Mouse (Mus musculus): Measurements from ENCODE around the gene Cmklr1.
"Not testable (repeated sequence)": the region's sequence is repeated elsewhere in the genome, so short reads cannot be mapped to it uniquely, and the experiment has no call there.

The Cmklr1 gene

DNA sequence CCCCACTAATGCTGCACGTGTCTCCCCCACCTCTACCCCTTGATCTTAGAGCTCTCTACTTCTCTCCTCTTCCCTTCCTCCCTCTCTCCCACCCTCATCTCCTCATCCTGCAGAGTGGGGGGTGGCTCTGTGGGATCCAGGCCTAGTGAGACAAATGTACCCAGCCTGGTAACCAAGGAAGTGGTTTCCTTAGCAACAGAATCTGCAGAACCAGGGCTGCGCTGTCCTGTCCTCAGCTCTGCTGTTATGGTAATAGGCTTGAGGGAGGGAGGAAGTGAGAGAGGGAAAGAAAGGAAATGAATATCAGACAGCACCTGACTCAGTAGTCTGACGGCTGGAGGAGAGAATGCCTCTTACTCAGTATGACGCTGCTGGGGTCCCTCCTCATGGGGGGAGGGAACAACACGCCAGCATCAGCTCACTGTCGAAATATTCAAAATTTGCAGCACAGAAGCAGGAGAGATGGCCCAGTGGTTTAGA, 58.4 kb downstream of the Cmklr1 start:
- no peak for DNase-seq (ENCODE audit: extremely low spot score, low read depth, low spot score)

DNA sequence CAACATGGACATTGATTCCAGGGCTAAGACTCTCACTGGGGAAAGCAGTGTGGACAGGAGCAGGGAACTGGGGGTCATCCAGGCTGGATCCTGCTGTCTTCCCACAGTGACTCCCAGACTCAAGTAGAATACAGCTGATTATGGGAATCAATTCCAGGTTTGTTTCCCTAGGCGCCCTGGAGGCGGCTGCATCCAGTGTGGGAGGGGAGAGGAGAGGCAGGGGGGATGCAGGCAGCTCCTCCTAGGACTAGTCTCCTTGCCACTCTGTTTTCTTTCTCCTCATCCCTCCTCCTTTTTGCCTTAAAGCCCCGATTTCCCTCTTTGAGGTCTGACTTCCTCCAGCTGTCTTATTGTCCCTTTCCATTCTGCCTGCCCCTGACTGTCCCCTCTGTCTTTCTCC, 59.1 kb downstream of the Cmklr1 start:
- no peak for DNase-seq (ENCODE audit: extremely low spot score, low read depth, low spot score)

DNA sequence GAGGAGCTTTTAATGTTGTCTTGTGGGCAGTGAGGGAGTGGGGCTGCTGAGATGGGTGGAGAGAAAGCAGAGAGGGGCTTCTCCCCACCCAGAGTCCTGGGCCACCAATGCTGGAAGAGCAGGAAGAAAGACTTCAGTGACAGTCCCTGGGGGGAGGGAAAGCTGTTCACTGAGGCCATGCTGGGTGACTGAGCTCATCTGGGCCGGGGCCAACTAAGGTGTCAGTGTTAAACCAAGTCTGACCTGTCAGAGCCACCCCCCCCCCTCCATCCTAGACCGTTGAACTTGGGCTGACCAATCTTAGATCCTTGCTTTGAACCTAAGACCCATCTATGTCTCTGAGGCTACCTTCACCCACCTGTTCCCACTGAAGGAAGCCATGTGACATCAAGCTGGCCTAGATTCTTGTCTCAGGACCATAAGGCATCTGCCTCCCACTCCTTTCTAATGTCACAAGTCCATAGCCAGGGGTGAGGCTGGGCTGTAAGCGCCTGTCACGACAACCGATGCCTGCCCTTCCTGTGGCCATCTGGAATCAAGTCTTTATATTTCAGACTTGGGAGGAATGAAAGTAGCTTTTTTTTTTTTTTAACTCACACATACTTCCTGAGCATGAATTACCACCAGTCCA, 60.1 kb downstream of the Cmklr1 start:
- DNase-seq (ENCODE audit: extremely low spot score, low read depth, low spot score) = no peak

DNA sequence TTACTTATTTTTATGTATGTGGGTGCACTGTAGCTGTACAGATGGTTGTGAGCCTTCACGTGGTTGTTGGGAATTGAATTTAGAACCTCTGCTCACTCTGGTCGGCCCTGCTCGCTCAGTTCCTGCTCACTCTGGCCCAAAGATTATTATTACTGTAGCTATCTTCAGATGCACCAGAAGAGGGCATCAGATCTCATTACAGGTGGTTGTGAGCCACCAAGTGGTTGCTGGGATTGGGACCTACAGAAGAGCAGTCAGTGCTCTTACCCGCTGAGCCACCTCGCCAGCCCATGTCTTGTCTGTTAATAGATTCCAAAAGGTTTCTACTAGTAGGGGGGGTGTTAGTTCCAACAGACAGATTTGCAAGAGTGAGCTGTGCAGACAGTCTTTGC, 63.8 kb downstream of the Cmklr1 start:
- not testable (repeated sequence) for DNase-seq (ENCODE audit: extremely low spot score, low read depth, low spot score)

DNA sequence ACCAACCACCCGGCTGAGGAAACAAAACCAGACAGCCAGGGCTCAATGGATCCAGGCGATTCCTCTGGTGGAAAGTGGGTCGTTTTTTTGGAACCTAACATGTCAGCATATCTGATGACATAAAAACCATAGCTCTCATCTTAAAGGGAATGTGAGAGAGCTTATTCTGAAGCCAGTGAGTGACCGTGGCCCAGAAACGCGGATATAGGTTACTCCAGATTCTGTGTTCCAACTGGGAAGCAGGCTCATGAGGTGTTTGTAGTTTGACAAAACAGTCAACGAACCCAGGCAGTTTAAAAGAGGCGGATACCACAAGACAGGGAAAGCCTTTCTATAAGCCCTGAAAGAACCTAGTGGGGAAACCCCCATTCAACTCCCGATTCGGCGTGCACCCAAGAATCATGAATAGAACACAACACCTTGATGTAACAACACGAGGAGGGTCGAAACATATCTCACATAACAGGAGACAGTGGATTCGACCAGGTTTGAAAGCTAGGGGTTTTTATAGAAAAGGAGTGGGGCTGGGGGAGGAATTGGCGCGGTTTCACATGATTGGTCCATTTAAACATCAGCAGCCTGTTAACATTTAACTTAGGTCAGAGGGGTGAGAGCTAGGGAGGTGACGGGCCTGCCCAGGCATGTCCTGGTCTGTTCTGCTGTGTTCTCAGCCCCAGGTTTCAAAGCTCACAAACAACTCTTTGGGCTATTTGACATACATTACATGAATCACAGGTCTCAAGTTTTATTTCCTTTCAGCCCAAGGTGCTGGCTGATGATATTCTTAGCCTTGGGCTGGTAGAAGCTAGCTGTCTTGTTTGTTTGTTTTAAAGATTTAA, 64.4 kb downstream of the Cmklr1 start:
- not testable (repeated sequence) for DNase-seq (ENCODE audit: extremely low spot score, low read depth, low spot score)

DNA sequence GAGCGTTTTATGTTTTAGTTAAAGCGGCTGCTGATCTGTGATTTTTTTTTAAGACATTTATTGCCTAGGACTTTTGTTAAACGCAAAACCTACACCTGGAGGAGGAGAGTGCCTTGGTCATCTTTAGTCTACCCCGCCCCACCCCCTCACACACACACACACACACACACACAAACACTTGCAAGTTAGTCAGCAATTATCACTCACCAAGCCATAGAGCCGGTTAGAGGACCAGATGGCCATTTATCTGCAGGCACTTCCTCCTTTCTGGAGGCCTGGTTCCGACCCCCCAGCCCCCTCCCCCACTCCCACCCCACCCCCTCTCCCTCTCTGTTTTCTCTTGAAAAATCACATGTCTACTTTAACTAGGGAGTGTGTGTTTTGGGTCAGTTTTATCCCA, 65.8 kb downstream of the Cmklr1 start:
- DNase-seq (ENCODE audit: extremely low spot score, low read depth, low spot score) = no peak

DNA sequence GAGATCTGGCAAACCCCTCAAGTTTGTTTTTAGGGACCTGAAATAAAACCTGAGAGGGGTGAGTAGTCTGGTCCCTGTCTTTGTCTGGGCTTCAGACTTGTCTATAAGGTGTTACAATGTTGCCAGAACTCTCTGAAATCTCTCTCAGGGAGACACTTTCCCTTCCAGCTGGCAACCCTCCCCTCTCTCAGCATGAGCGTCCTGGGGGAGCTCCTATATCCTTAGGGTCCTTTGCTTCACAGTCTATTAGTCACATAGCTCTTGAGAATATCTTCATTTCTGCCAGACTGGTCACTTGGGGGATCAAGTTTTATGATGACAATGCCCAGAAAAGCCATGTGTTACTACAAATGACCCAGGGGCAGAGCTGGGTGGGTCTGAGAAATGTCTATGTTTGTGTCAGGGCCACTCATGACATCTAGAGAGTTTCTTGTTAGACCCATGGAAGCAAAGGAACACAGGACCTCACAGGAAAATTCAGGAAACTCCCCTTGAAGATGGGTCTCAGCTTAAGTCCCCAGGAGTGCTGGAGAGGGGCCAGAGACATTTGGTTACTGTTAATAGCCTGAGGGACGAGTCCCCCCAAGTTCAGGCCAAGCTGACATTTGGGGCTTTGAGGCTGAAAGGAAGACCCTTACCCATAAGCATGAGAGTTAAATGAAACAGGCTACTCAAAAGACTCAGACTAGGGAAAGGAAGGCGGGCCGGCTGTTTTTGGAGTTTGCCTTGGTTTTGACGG, 66.6 kb downstream of the Cmklr1 start:
- no peak for DNase-seq (ENCODE audit: extremely low spot score, low read depth, low spot score)

DNA sequence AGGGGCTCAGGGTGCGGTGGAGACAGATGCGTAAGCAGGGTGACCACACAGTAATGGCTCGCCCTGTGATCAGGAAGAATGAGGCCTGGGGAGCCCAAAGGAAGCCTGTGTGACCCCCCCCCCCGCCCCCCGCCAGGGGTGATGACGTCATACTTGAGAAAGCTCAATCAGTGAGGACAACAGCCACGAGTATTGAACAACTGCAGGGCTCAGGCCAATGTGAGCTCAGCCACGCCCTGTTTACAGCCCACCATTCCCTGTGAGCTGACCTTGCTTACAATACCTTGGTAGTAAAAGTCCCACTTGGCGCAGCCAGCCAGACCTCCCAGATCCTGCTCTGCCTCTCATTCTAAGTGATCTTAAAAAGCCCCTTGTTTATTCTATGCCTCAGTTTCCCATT, 69.4 kb downstream of the Cmklr1 start:
- DNase-seq (ENCODE audit: extremely low spot score, low read depth, low spot score) = no peak

DNA sequence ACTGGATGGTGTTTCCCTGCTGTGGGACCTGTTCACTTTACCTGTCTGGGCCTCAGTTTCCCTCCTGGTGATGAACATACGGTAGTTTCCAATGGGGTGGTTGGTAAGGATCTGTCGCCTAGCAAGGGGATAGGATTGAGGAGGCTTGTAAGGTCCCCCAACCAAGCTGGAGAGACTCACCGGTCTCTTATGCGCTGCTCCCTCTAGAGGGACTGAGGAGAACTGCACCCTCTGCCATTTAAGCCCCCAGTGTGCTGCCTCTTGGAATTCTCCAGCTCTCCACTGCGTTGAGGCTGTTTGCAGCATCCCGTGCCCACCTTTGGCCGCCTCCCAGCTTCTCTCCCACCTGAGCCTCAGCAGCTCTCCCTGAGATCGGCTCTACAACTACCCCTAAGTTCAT, 70.0 kb downstream of the Cmklr1 start:
- no peak for DNase-seq (ENCODE audit: extremely low spot score, low read depth, low spot score)

DNA sequence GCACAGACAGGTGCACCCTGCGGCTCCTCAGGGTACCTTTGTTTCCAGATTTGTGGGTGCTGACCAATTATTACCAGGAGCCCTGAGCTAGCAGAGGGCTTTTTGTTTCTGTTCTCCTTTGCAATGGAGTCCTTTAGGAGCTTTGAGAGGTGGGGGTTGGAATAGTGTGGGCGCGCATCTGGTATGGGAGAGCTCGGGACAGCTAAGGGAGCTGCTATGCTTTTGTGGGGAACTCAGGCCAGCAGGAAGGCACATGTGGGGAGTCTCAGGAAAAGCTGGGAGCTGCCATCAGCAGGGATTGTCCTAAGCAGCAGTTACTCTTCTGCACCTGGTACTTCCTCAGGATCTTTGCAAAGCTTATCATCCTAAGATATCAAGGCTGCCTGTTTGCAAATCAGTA, 71.1 kb downstream of the Cmklr1 start:
- no peak for DNase-seq (ENCODE audit: extremely low spot score, low read depth, low spot score)

DNA sequence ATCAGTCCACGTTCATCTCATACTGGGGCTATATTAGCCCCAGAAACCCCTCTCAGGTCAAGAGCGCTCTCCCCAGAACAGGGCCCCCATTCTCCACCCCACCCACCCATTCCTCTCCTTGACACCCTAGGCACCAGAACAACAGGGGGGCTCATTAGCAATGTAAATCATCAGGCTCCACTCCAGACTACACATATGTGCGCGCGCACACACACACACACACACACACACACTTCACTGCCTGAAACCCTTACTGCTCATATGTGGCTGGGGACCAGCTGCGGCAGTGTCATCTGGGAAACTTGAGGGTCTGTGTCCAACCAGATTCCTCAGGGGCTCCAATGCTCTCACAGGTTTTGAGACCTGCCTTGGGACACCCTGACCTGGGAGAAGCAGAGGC, 71.8 kb downstream of the Cmklr1 start:
- DNase-seq (ENCODE audit: extremely low spot score, low read depth, low spot score) = no peak

DNA sequence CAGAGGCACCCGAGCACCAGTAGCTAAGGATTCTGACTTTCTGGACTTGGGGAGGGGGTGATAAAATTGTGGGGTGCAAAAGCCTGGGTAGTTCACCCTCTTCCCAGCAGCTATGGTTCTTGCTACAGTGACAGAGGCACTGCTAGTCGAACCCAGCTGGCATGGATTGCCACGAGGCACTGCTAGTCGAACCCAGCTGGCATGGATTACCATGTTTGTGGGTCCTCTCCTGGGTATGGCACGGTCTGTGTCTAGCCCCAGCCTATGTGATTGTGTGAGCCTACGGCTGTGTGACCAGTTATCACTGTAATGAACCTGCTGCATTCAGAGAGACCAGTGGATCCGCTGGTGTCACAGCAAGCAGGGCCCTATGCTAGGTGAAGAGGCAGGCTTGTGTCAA, 72.7 kb downstream of the Cmklr1 start:
- no peak for DNase-seq (ENCODE audit: extremely low spot score, low read depth, low spot score)

DNA sequence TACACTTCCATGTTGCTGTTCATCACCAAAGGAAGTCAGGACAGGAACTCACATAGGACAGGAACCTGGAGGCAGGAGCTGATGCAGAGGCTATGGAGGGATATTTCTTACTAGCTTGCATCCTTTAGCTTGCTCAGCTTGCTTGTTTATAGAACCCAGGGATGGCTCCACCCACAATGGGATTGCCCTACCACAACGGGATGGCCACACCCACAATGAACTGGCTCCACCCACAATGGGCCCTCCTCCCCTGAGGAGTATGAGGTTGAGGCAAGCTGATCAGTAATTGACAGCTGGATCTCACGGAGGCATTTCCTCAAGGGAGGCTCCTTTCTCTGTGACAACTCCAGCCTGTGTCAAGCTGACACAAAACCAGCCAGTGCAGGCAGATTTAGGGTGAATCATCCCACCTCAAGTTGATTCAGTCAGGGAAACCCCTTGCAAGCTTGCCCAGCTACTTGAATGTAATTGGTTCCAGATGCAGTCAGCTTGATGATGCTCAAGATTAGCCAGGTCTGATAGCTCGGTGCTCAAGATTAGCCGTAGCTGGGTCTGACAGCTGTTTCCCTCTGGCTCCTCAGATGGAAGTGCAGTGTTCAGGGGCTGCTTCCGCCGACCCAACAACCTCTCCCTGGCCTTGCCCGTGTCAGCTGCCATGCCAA, 80.0 kb downstream of the Cmklr1 start:
- no peak for DNase-seq (ENCODE audit: extremely low spot score, low read depth, low spot score)

DNA sequence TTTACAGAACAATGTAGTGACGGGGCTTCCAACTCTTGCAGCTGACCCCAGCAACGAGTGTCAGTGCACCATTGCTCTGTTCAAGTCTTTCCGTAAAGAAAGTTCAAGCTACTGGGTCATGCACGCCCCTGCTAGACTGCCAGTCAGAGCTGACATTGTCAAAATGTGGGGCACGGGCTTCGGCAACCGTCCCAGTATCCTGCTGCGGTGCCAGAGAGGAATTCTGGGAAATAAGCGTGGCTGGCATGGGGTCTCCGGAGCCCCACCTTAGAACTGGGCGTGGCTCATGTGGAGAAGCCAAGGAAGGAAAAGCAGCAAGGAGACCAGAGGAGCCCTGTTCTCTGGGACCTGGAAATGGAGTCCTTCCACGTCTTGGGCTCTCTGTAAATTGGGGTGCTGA, 84.4 kb downstream of the Cmklr1 start:
- DNase-seq (ENCODE audit: extremely low spot score, low read depth, low spot score) = no peak

DNA sequence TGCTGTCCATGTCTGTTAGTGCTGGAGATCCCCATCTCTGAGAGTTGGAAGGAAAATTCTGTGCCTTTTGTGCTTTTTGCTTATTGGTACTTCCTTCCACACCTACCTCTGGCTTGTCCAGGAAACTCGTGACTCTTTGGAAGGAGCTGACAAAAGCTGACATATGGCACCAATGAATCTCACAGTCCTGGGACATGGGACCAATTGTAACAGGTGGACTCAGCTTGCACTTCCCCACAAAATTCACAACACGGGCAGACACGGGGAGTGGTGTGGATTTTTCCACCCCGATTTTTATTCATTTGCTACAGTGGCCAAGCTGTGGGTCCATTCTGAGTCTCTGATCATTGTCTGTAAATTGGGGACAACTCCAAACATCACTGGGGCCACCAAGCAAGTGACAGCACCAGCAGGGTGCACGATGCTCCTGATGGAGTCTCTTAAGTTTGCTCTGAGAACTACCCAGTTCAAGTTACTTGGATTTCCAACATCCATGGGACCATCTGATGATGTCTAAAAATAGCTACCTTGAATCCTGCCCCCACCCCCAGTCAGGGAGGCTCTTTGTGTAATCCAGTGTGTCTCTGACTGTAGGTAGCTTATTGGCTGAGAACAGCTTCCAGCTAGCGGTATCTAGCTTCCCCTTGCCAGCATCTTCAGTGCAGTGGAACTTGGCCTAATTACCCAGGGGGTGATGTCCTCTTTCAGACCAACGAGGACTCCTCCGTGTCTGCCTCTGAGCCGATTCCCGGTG, 84.9 kb downstream of the Cmklr1 start:
- DNase-seq (ENCODE audit: extremely low spot score, low read depth, low spot score) = no peak

DNA sequence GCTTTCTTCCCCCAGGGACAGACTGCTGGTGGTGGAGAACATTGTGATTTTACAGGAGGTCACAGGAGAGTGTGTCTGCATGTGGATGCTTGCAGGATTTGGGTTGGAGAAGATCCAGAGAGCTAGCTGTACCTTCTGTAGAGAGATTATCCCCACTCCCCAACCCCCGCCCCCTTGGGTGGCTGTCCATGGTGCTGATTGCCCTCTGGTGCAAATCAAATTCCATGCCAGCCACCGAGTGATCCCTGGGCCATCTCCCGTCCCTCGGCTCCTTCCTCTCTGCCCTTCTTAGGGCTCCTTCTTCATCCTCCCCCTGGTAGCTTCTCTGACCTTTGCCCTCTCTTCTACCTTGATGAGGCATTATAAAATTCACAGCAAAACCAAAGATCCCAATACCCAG, 85.8 kb downstream of the Cmklr1 start:
- no peak for DNase-seq (ENCODE audit: extremely low spot score, low read depth, low spot score)

Data from hindlimb bud, embryonic 11.5 days (tissue).